ENCODE assay signal across 22 mouse cellular contexts in the genomic region with DNA sequence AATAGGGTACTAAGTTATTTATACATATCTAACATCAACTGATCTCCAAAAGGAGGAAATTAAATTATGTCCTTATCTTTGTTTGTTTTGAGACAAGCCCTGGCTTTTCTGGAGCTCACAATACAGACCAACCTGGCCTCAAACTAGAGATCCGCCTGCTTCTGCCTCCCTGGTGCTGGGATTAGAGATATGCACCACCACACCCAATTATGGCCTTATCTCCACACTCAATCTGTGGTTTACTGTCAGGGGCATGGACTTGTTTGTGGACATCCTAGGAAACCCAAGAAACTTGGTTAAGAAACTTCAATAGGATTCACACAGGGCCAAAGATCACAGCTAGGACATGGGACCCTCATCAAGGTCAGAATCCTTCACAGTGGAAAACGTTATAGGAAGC. TPM values are rescaled to one million over a fixed set of nuclear protein-coding genes. Genes with fewer than 3 reads are reported as not detected.
DNase-seq lines count a peak whose midpoint lies in the region; ATAC-seq and TF ChIP-seq lines count a peak whose summit lies in the region.
"Had no signal": no experiment of that assay in that cellular context is flagged by ENCODE, and none has a peak within 500 bp of the region (broad histone marks: within the 10 kb centered on the region; RNA-seq: fewer than 3 reads in every experiment).

No protein-coding gene starts in this region.

- H3K4me1 ChIP-seq in cerebellum, adult 2 months (ENCODE audit: control insufficient read depth, insufficient read depth, low read length) = no peaks in the 10 kb centered on the region
- peaks cover 29% of the 10 kb centered on the region for H3K4me1 ChIP-seq in liver, embryonic 16.5 days (ENCODE audit: control insufficient read depth, low read depth, low read length)
- H3K4me1 ChIP-seq: embryonic facial prominence, embryonic 13.5 days; forebrain, embryonic 10.5 days; hindbrain, embryonic 12.5 days had no signal

- no peak for TF ChIP-seq POLR2A in cerebellum, adult 2 months (IDR thresholded peaks at IDR 0.05; ENCODE audit: borderline replicate concordance, insufficient read depth, low read length)

- H3K9me3 ChIP-seq in liver, embryonic 16.5 days (replicated peaks; ENCODE audit: control insufficient read depth, low read length) = no peaks in the 10 kb centered on the region
- H3K9me3 ChIP-seq: embryonic facial prominence, embryonic 13.5 days; forebrain, embryonic 10.5 days; heart, embryonic 10.5 days; hindbrain, embryonic 12.5 days had no signal

- 90% methylated on average over 2 of the region's 2 CpGs for WGBS in cerebellum, adult 2 months
- 42% methylated on average over 2 of the region's 2 CpGs for WGBS in liver, embryonic 16.5 days (ENCODE audit: insufficient replicate concordance)

- H3K36me3 ChIP-seq in liver, embryonic 16.5 days (ENCODE audit: control insufficient read depth, insufficient read depth) = no peaks in the 10 kb centered on the region
- H3K36me3 ChIP-seq: embryonic facial prominence, embryonic 13.5 days; forebrain, embryonic 10.5 days; heart, embryonic 10.5 days; hindbrain, embryonic 12.5 days had no signal

- no peaks in the 10 kb centered on the region for H3K27me3 ChIP-seq in cerebellum, adult 2 months (ENCODE audit: control insufficient read depth, insufficient read depth, low read length)
- no peaks in the 10 kb centered on the region for H3K27me3 ChIP-seq in liver, embryonic 16.5 days (ENCODE audit: control insufficient read depth, insufficient read depth, low read depth, low read length)

- no peak overlapping the region for H3K9ac ChIP-seq in liver, embryonic 16.5 days (ENCODE audit: low read depth, low read length)
- H3K9ac ChIP-seq: embryonic facial prominence, embryonic 13.5 days; hindbrain, embryonic 12.5 days had no signal

- no peak overlapping the region for H3K27ac ChIP-seq in cerebellum, adult 2 months (ENCODE audit: insufficient read depth, low read length)
- peak overlapping the region; percentile 31; the same call in 1 of the 2 replicates for H3K27ac ChIP-seq in liver, embryonic 16.5 days (ENCODE audit: low read length)
- H3K27ac ChIP-seq: embryonic facial prominence, embryonic 13.5 days; forebrain, embryonic 10.5 days; heart, embryonic 10.5 days; hindbrain, embryonic 12.5 days had no signal

- peak; percentile 52 for ATAC-seq in liver, embryonic 16.5 days (ENCODE audit: low read depth)

- no peak for TF ChIP-seq CTCF in cerebellum, adult 2 months (IDR thresholded peaks at IDR 0.05; ENCODE audit: borderline replicate concordance, insufficient read depth, low read depth, low read length)

- no peak overlapping the region for H3K4me3 ChIP-seq in cerebellum, adult 2 months (replicated peaks; ENCODE audit: insufficient read depth, low read depth, low read length)
- no peak overlapping the region for H3K4me3 ChIP-seq in liver, embryonic 16.5 days (ENCODE audit: low read depth, low read length)
- H3K4me3 ChIP-seq: embryonic facial prominence, embryonic 13.5 days; forebrain, embryonic 10.5 days; heart, embryonic 10.5 days; hindbrain, embryonic 12.5 days had no signal

- peak; percentile 3 for DNase-seq in cerebellum, adult 9-10 months
- no peak for DNase-seq in cerebellum, adult 2 months
- DNase-seq in testis, postnatal 10 days (ENCODE audit: low spot score) = peak; percentile 5
- no peak for DNase-seq in testis, postnatal 14 days (ENCODE audit: low spot score)
- DNase-seq in adipocyte (ENCODE audit: low spot score) = no peak
- no peak for DNase-seq in left cerebral cortex, adult 18-20 months (ENCODE audit: low spot score in 2 of 2)

- no peak overlapping the region for H3K4me2 ChIP-seq in liver, embryonic 16.5 days (ENCODE audit: low read depth, low read length)
- H3K4me2 ChIP-seq: embryonic facial prominence, embryonic 13.5 days; hindbrain, embryonic 12.5 days had no signal

RNA-seq across cellular contexts. Expression of a gene that starts 3.6 kb away (rescaled TPM):
- 0.10 TPM in 1 of 2 replicates, not detected in the other for polyA plus RNA-seq in cerebellum, adult 2 months (2012; rRNA removed)
- polyA plus RNA-seq in liver, embryonic 16.5 days (2015; fragmentation: Nextera tagmentation; extraction: Ambion mirVana) = 0.27 and 0.32 TPM in 2 replicates
- total RNA-seq in left cerebral cortex, adult 18-20 months (2021) = 1 to 10 TPM in 1 of 2 experiments, under 1 TPM in 1; 0.44 to 1.4 TPM
- total RNA-seq: adrenal gland, postnatal 10 days; adrenal gland, postnatal 4 days had no signal
- polyA plus RNA-seq: brain, embryonic 14.5 days; CD4-positive, CD25-positive, alpha-beta regulatory T cell, adult 4 months had no signal

RNA-seq across cellular contexts. Expression of a gene that starts 21.1 kb away (rescaled TPM):
- polyA plus RNA-seq in cerebellum, adult 2 months (2012; rRNA removed) = 0.10 and 0.11 TPM in 2 replicates
- polyA plus RNA-seq in liver, embryonic 16.5 days (2015; fragmentation: Nextera tagmentation; extraction: Ambion mirVana) = not detected in 2 replicates
- 1 to 10 TPM; 1.9 to 2.2 TPM for total RNA-seq in left cerebral cortex, adult 18-20 months (2021)
- total RNA-seq: adrenal gland, postnatal 10 days; gastrocnemius, adult 8-10 months; gastrocnemius, postnatal 36 days; heart, postnatal 4 days had no signal
- polyA plus RNA-seq: CD4-positive, CD25-positive, alpha-beta regulatory T cell, adult 4 months; G1E; heart, embryonic 14.5 days had no signal

RNA-seq across cellular contexts. Expression of a gene that starts 24.0 kb away (rescaled TPM):
- 0.35 and 0.59 TPM in 2 replicates for polyA plus RNA-seq in cerebellum, adult 2 months (2012; rRNA removed)
- 0.11 and 0.12 TPM in 2 replicates for polyA plus RNA-seq in liver, embryonic 16.5 days (2015; fragmentation: Nextera tagmentation; extraction: Ambion mirVana)
- under 1 TPM; 0.12 to 0.19 TPM for total RNA-seq in left cerebral cortex, adult 18-20 months (2021)
- total RNA-seq: adrenal gland, postnatal 10 days; adrenal gland, postnatal 4 days; gastrocnemius, adult 8-10 months; gastrocnemius, postnatal 36 days; heart, postnatal 10 days; heart, postnatal 4 days had no signal
- polyA plus RNA-seq: brain, embryonic 14.5 days; CD4-positive, CD25-positive, alpha-beta regulatory T cell, adult 4 months; embryonic facial prominence, embryonic 13.5 days; forebrain, embryonic 14.5 days; heart, embryonic 14.5 days had no signal

RNA-seq across cellular contexts. Expression of a gene that starts 38.8 kb away (rescaled TPM):
- 79.9 and 84.1 TPM in 2 replicates for polyA plus RNA-seq in cerebellum, adult 2 months (2012; rRNA removed)
- polyA plus RNA-seq in liver, embryonic 16.5 days (2015; fragmentation: Nextera tagmentation; extraction: Ambion mirVana) = 0.05 and 0.06 TPM in 2 replicates
- total RNA-seq in left cerebral cortex, adult 18-20 months (2021) = 100 to 1,000 TPM; 366 to 369 TPM

Comparison
In these comparisons a context has a peak if more than half of its experiments do, and no peak if none do; other contexts are left out.
1. DNase-seq: peak in cerebellum, adult 9-10 months (single experiment) and testis, postnatal 10 days (single experiment); none in cerebellum, adult 2 months (0 of 2), testis, postnatal 14 days (single experiment), adipocyte (single experiment) and left cerebral cortex, adult 18-20 months (0 of 2).